Mouse (Mus musculus) T-helper 2 cell (primary cell): ENCODE data around the gene Nploc4.

Source experiments
- in situ Hi-C: fragments of 300-600 bp; cut with MboI, MseI; formaldehyde crosslinking; loops from one replicate; pipeline ENCODE4 v1.15.1; 2025; ENCODE audit warnings: high pct_unique_total_duplicates

Gene Nploc4

GRCm38 (mm10) chr11:120378611-120379540, 58.6 kb downstream of the Nploc4 start, which contains the start of gene Faap100:
Faap100 (minus strand) TSS chr11:120378764.
- in situ Hi-C loops: no loop called here

GRCm38 (mm10) chr11:120378031-120378610, 59.4 kb downstream of the Nploc4 start:
- in situ Hi-C loops: no loop called here

- in situ Hi-C loops: no loop called here
These were observed 60.2 kb downstream of the Nploc4 start for GRCm38 (mm10) chr11:120377337-120377736.

GRCm38 (mm10) chr11:120376302-120377160, 61.0 kb downstream of the Nploc4 start:
- in situ Hi-C loops: no loop called here

GRCm38 (mm10) chr11:120375324-120375723, 62.2 kb downstream of the Nploc4 start:
- in situ Hi-C loops: no loop called here

- in situ Hi-C loops: no loop called here
These were observed 63.5 kb downstream of the Nploc4 start for GRCm38 (mm10) chr11:120373820-120374586.

GRCm38 (mm10) chr11:120373025-120373424, 64.5 kb downstream of the Nploc4 start:
- in situ Hi-C loops: no loop called here

- in situ Hi-C loops: no loop called here
These were observed 67.9 kb downstream of the Nploc4 start for GRCm38 (mm10) chr11:120369656-120370055.

GRCm38 (mm10) chr11:120366443-120367027, 71.0 kb downstream of the Nploc4 start:
- in situ Hi-C loops: no loop called here

- in situ Hi-C loops: no loop called here
These were observed 74.6 kb downstream of the Nploc4 start for GRCm38 (mm10) chr11:120362891-120363290.

- in situ Hi-C loops: no loop called here
These were observed 76.2 kb downstream of the Nploc4 start, which contains the start of gene Fscn2 for GRCm38 (mm10) chr11:120361295-120361694. Fscn2 (plus strand) TSS chr11:120361534.

GRCm38 (mm10) chr11:120360755-120361154, 76.8 kb downstream of the Nploc4 start:
- in situ Hi-C loops: no loop called here

- in situ Hi-C loops: no loop called here
These were observed 77.4 kb downstream of the Nploc4 start for GRCm38 (mm10) chr11:120360062-120360461.

- in situ Hi-C loops: no loop called here
These were observed 78.1 kb downstream of the Nploc4 start for GRCm38 (mm10) chr11:120359391-120359790.

- in situ Hi-C loops: no loop called here
These were observed 79.6 kb downstream of the Nploc4 start for GRCm38 (mm10) chr11:120357791-120358401.

GRCm38 (mm10) chr11:120356900-120357299, 80.6 kb downstream of the Nploc4 start:
- in situ Hi-C loops: no loop called here

- in situ Hi-C loops: no loop called here
These were observed 81.1 kb downstream of the Nploc4 start for GRCm38 (mm10) chr11:120356319-120356840.

GRCm38 (mm10) chr11:120355277-120356039, 82.0 kb downstream of the Nploc4 start:
- in situ Hi-C loops: no loop called here
